Mouse (Mus musculus) hindbrain, embryonic 12.5 days (tissue): ENCODE results near the gene Chrna4. TPM values are rescaled to one million over a fixed set of nuclear protein-coding genes. Genes with fewer than 3 reads are reported as not detected.
A peak's percentile ranks its signal among the peaks of the same experiment; 100 is the strongest.

Experiments used
- ATAC-seq: fragments of 200-750 bp; cut with Nextera tagmentation; 2 replicates; pipeline ENCODE4 v1.8.0; 2017; ENCODE audit warnings: moderate TSS enrichment; ENCODE audit not compliant: low FRiP score
- H3K27ac ChIP-seq: fragments of 300-500 bp; sonication (generic); 2 replicates; pipeline ENCODE4 v1.5.1; 2016; ENCODE audit warnings: mild to moderate bottlenecking
- H3K27me3 ChIP-seq: fragments of 300-500 bp; sonication (generic); 2 replicates; pipeline ENCODE4 v1.6.1; 2016; ENCODE audit warnings: mild to moderate bottlenecking
- H3K36me3 ChIP-seq: fragments of 300-500 bp; sonication (generic); 2 replicates; pipeline ENCODE4 v1.6.1; 2016; ENCODE audit warnings: mild to moderate bottlenecking
- H3K4me1 ChIP-seq: fragments of 300-500 bp; sonication (generic); 2 replicates; pipeline ENCODE4 v1.6.1; 2016
- H3K4me2 ChIP-seq: fragments of 300-500 bp; sonication (generic); replicated peaks from 2 replicates; pipeline ENCODE4 v1.6.1; 2016; ENCODE audit warnings: mild to moderate bottlenecking
- H3K4me3 ChIP-seq: fragments of 300-500 bp; sonication (generic); 2 replicates; pipeline ENCODE4 v1.5.1; 2016; ENCODE audit warnings: mild to moderate bottlenecking
- H3K9ac ChIP-seq: fragments of 300-500 bp; sonication (generic); 2 replicates; pipeline ENCODE4 v1.6.1; 2016; ENCODE audit warnings: mild to moderate bottlenecking, moderate library complexity
- H3K9me3 ChIP-seq: fragments of 300-500 bp; sonication (generic); replicated peaks from 2 replicates; pipeline ENCODE4 v1.6.1; 2016; ENCODE audit warnings: mild to moderate bottlenecking
- WGBS: fragments of 180-500 bp; shearing (Covaris S2); methylation state at CpG from one replicate; pipeline ENCODE4 v1.1.7; 2016; 5-methylcytosine and 5-hydroxymethylcytosine counted together
- polyA plus RNA-seq: library from polyadenylated mRNA; unstranded; fragments of >200 nt; fragmentation: Nextera tagmentation; extraction: Ambion mirVana; gene quantifications from 2 replicates; pipeline ENCODE4 v1.2.1, GENCODE M21; 2016

The Chrna4 gene
- polyA plus RNA-seq, 1 experiment from 2014 or later: 47.0 TPM

GRCm38 (mm10) chr2:180987432-180988030, 55.8 kb downstream of the Chrna4 start:
- Histone ChIP-seq H3K9me3 (no peaks in the 10 kb centered on the region), H3K27me3 (no peaks in the 10 kb centered on the region), H3K4me1 (peaks cover 20% of the 10 kb centered on the region), H3K36me3 (peaks cover 19% of the 10 kb centered on the region; the same call in 1 of the 2 replicates), H3K27ac (0 out of 2 replicates have a peak overlapping the region, but pooled peaks have one; percentile 2), H3K4me2 (no peak overlapping the region), H3K4me3 (no peak overlapping the region), H3K9ac (no peak overlapping the region)
- ATAC-seq: peak; percentile 29; the same call in 1 of the 2 replicates
- 42% methylated on average over 5 of the region's 5 CpGs for WGBS

GRCm38 (mm10) chr2:180987001-180987400, 56.3 kb downstream of the Chrna4 start:
- no peak for ATAC-seq
- peaks cover 25% of the 10 kb centered on the region for H3K36me3 ChIP-seq
- H3K9me3 ChIP-seq: no peaks in the 10 kb centered on the region
- no peak overlapping the region for H3K27ac ChIP-seq
- H3K4me1 ChIP-seq: peaks cover 20% of the 10 kb centered on the region
- 55% methylated on average over 1 of the region's 1 CpGs for WGBS
- H3K9ac ChIP-seq: no peak overlapping the region
- H3K4me3 ChIP-seq: no peak overlapping the region
- H3K4me2 ChIP-seq: no peak overlapping the region
- H3K27me3 ChIP-seq: no peaks in the 10 kb centered on the region

DNA sequence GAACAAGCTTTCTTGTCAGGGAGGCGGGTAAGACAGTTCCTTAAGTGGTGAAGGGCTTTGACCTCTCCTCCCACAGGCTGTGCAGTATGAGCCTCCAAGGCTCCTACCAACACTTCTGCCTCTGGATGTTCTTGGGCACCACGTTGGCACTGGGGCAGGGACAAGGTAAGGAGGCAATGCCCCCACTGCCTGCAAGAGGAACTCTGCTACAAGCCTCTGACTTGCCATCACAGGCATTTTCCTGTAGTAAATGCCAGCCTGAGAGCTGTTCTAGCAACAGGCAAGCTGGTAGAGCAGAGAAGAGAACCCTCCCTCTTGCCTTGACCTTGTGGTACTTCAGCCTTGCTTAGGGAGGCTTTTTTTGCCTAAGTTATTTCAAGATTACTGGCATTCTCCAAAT, 56.9 kb downstream of the Chrna4 start, which contains the start of gene Col20a1:
TSS of gene Col20a1 (plus strand) at position 87 of the 400 bp plus-strand sequence.
- no peak for ATAC-seq
- WGBS: 56% methylated on average over 2 of the region's 2 CpGs

GRCm38 (mm10) chr2:180985635-180986034, 57.7 kb downstream of the Chrna4 start:
- Histone ChIP-seq H3K36me3 (peaks cover 38% of the 10 kb centered on the region), H3K9ac (no peak overlapping the region), H3K4me3 (no peak overlapping the region), H3K27me3 (no peaks in the 10 kb centered on the region), H3K27ac (no peak overlapping the region), H3K4me1 (peaks cover 20% of the 10 kb centered on the region), H3K4me2 (no peak overlapping the region), H3K9me3 (no peaks in the 10 kb centered on the region)
- ATAC-seq: no peak
- 87% methylated on average over 2 of the region's 2 CpGs for WGBS

More for the DNA sequence above, 56.9 kb downstream of the Chrna4 start, which contains the start of gene Col20a1:
- H3K27ac ChIP-seq: 0 out of 2 replicates have a peak within 1 kb of the TSS, but pooled peaks have one; percentile 2
- no peaks in the 10 kb centered on the region for H3K27me3 ChIP-seq
- no peak within 1 kb of the TSS for H3K4me2 ChIP-seq
- no peak within 1 kb of the TSS for H3K4me3 ChIP-seq
- no peaks in the 10 kb centered on the region for H3K9me3 ChIP-seq
- no peak within 1 kb of the TSS for H3K9ac ChIP-seq
- peaks cover 20% of the 10 kb centered on the region for H3K4me1 ChIP-seq
- H3K36me3 ChIP-seq: peaks cover 30% of the 10 kb centered on the region

DNA sequence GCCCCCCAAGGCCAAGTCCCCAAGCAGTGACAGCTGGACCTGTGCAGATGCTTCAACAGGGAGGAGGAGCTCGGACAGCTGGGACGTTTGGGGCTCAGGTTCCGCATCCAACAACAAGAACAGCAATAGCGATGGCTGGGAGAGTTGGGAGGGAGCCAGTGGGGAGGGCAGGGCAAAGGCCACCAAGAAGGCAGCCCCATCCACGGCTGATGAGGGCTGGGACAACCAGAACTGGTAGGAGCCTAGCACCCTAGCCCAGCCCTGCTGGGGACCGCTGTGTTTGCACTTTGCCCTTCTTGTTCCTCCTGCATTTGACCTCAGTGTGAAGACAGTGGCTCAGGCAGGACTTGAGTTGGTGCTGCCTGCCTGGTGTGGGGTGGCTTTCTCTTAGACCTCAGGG, 62.2 kb downstream of the Chrna4 start:
- no peaks in the 10 kb centered on the region for H3K9me3 ChIP-seq
- 79% methylated on average over 6 of the region's 6 CpGs for WGBS
- no peak overlapping the region for H3K4me2 ChIP-seq
- ATAC-seq: no peak
- no peaks in the 10 kb centered on the region for H3K27me3 ChIP-seq
- no peak overlapping the region for H3K27ac ChIP-seq
- H3K9ac ChIP-seq: no peak overlapping the region
- H3K4me3 ChIP-seq: no peak overlapping the region
- H3K36me3 ChIP-seq: peaks cover 83% of the 10 kb centered on the region
- H3K4me1 ChIP-seq: no peaks in the 10 kb centered on the region

Other genes starting within 250 kb of the Chrna4 start
- 61.0 and 65.0 TPM in 2 replicates for gene Ythdf1, start 122.6 kb downstream of the Chrna4 start, polyA plus RNA-seq
- gene Birc7, start 114.5 kb downstream of the Chrna4 start, polyA plus RNA-seq: 0.41 TPM in 1 of 2 replicates, not detected in the other
- 81.2 and 86.4 TPM in 2 replicates for gene Nkain4, start 88.8 kb downstream of the Chrna4 start, polyA plus RNA-seq
- 100 TPM in 2 replicates for gene Arfgap1, start 76.3 kb downstream of the Chrna4 start, polyA plus RNA-seq
- 1.8 and 2.1 TPM in 2 replicates for gene Col20a1, start 57.0 kb downstream of the Chrna4 start, polyA plus RNA-seq
- 41.7 and 43.1 TPM in 2 replicates for gene Kcnq2, start 91.8 kb upstream of the Chrna4 start, polyA plus RNA-seq
- 2.3 and 2.5 TPM in 2 replicates for gene Eef1a2, start 113.5 kb upstream of the Chrna4 start, polyA plus RNA-seq
- gene Ppdpf, start 143.7 kb upstream of the Chrna4 start, polyA plus RNA-seq: 388 and 419 TPM in 2 replicates
- not detected in 2 replicates for gene Ptk6, start 159.2 kb upstream of the Chrna4 start, polyA plus RNA-seq
- gene Srms, start 169.6 kb upstream of the Chrna4 start, polyA plus RNA-seq: 0.08 TPM in 1 of 2 replicates, not detected in the other
- gene Fndc11, start 176.5 kb upstream of the Chrna4 start, polyA plus RNA-seq: 0.15 TPM in 1 of 2 replicates, not detected in the other
- gene Helz2, start 198.5 kb upstream of the Chrna4 start, polyA plus RNA-seq: 0.81 and 0.87 TPM in 2 replicates
- 21.9 and 22.5 TPM in 2 replicates for gene Gmeb2, start 244.5 kb upstream of the Chrna4 start, polyA plus RNA-seq